Mouse (Mus musculus) heart, postnatal 10 days (tissue): ENCODE measurements around the gene Rbbp6. TPM values are rescaled to one million over a fixed set of nuclear protein-coding genes. Genes with fewer than 3 reads are reported as not detected.

Experiments used
- DNase-seq, 2 experiments: peaks; one replicate each; pipeline ENCODE4 v3.0.0; 2021
- intact Hi-C: fragments of 180-260 bp; cut with DNase I; formaldehyde crosslinking; loops from one replicate; pipeline ENCODE4 v1.15.1; 2025
- total RNA-seq, 2 experiments: library from RNA; stranded (reverse); gene quantifications; 2 replicates each; pipeline ENCODE4 v1.2.3; 2021

The Rbbp6 gene
- total RNA-seq, 2 experiments from 2014 or later: 45.6 to 51.7 TPM

DNA sequence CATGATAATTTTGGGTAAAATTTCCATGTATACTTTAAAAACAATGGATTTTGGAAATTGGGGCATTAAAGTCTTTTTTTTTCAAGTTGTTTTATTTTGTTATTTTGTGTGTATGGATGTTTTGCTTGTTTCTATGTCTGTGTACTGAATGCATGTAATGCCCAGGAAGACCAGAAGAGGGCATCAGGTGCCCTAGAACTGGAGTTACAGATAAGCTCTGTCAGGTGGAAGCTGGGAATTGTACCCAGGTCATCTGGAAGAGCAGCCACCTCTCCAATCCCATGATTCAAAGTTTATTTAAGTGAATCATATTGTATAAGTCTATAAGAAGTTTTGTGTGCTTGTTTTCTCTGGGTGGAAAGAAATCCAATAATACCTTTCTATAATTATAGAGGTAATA, 73.8 kb downstream of the Rbbp6 start:
- DNase-seq: peak in 1 of 2 experiments; percentile 25
- intact Hi-C loops: no loop called here

DNA sequence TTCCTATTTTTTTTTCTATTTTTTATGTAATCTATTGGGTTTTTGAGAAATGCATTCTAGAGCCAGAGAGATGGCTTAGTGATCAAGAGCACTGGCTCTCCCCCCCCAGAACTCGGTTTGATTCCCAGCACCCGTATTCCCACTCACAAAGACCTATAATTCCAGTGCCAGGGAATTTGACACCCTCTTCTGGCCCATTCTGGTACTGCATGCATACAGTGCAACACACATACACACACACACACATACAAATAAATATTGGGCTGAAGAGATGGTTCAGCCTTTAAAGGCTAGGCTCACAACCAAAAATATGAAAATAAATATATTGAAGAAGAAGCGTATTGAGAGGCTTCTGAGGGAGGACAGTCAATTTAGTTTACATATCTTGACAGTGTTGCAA, 79.7 kb downstream of the Rbbp6 start:
- intact Hi-C loops: loop anchor here (5.0 kb wide), 1 partner anchor 82 kb away; no protein-coding TSS in a partner anchor
- DNase-seq: no peak

DNA sequence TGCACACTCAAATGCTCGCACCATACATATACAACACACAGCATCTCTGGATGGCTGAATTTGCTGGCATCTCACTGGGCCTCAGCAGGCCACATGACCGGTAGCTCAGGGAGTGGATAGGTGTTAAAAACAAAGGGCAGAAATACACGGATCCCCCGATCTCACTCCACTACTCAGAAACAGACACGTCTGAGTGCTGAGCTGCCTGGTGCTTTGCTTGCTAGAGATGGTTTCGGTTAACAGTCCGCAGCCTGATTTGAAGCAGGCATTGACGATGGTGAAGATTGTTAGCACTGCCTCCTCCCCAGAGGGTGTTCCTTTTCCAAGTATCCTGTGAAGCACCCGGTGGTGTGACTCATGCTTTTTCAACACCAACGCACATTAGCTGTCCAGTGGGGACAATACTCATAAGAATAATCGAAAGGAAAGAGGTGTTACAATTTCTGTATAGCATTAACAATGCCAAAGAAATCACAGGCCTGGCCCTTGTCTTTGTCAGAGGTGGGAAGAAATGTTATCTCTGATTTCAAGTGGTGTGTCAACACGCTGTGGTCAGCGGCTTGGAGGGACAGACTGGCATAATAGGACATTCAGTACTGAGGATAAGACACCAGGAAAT, 81.1 kb downstream of the Rbbp6 start:
- intact Hi-C loops: loop anchor here (5.0 kb wide), 1 partner anchor 81 kb away; no protein-coding TSS in a partner anchor
- peak; percentile 62 to 65 for DNase-seq

Other genes starting within 250 kb of the Rbbp6 start
- 10 to 100 TPM; 38.5 to 47.3 TPM for gene Tnrc6a, start 158.2 kb downstream of the Rbbp6 start, total RNA-seq
- not detected for gene Slc5a11, start 249.1 kb downstream of the Rbbp6 start, total RNA-seq